Mouse (Mus musculus) thymus, adult 2 months (tissue): ENCODE data around the gene Col18a1.

ENCODE experiments used
- CTCF ChIP-seq: fragments of 200-500 bp; IDR thresholded peaks from 2 replicates; pipeline ENCODE4 v1.5.1; 2012; ENCODE audit warnings: mild to moderate bottlenecking, control low read depth, low read length, moderate library complexity, borderline replicate concordance; ENCODE audit not compliant: control insufficient read depth, poor library complexity, insufficient read depth; ENCODE audit errors: extremely low read depth
- POLR2A ChIP-seq: fragments of 200-500 bp; IDR thresholded peaks from 2 replicates; pipeline ENCODE4 v1.6.1; 2012; ENCODE audit warnings: mild to moderate bottlenecking, low read length, control low read depth, moderate library complexity; ENCODE audit not compliant: control insufficient read depth, poor library complexity, insufficient read depth; ENCODE audit errors: extremely low read depth

- TF ChIP-seq CTCF (no peak), POLR2A (no peak)
These were observed 127.7 kb downstream of the Col18a1 start for GRCm38 (mm10) chr10:77038579-77039174.
